Mouse (Mus musculus): ENCODE results near the gene Fam149a. TPM values are rescaled to one million over a fixed set of nuclear protein-coding genes. Genes with fewer than 3 reads are reported as not detected.

Fam149a gene
- polyA plus RNA-seq, 1 experiment from 2014 or later = 13.0 TPM

DNA sequence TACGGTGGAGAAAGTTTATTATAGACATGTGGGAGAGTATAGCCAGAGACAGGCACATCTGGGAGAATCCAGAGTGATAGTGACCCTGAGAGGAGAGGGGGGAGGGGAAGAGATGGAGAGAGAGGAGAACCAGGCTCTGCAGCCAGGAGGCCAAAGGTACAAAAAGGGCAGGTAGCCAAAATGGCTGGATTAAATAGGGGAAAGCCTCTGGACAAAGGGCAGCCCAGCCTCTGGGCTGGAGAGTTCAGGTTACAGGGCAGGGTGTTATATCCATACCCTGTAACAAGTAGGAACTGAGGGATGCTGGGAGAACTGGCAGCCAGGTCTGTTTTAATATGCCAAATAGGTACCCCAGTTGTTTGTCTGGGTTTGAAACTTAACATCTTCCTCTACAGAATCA, 18.9 kb downstream of the Fam149a start:
- 59% methylated on average over 1 of the region's 1 CpGs for WGBS
- H3K36me3 ChIP-seq = no peaks in the 10 kb centered on the region
- H3K4me2 ChIP-seq (replicated peaks) = no peak overlapping the region
- ATAC-seq (ENCODE audit: insufficient number of reproducible peaks, insufficient read depth, low FRiP score, low TSS enrichment) = no peak
- H3K4me1 ChIP-seq = no peaks in the 10 kb centered on the region
- no peak overlapping the region for H3K9ac ChIP-seq
- H3K9me3 ChIP-seq = no peaks in the 10 kb centered on the region
- H3K27ac ChIP-seq = no peak overlapping the region
- H3K27me3 ChIP-seq = no peaks in the 10 kb centered on the region
- H3K4me3 ChIP-seq = no peak overlapping the region

DNA sequence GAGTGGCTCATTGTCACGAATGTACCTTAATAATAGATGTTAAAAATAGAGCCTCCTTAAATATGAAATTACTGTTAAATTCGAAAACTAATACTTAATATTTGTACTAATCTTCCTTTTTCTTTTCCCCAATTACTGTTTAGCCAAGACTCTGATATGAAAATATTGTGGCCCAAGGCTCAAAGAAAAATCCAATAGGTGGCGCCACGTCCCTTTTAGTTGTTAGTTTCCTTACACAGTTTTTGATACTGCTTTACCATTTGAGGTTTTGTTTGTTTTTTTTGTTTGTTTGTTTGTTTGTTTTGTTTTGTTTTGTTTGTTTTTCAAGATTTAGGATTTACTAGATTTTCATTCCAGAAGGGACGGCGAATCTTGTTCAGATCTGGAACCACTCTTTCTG, 19.8 kb downstream of the Fam149a start:
- Histone ChIP-seq H3K4me1 (no peaks in the 10 kb centered on the region), H3K36me3 (no peaks in the 10 kb centered on the region), H3K9me3 (no peaks in the 10 kb centered on the region), H3K4me2 (replicated peaks) (no peak overlapping the region), H3K4me3 (no peak overlapping the region), H3K27me3 (no peaks in the 10 kb centered on the region), H3K27ac (no peak overlapping the region), H3K9ac (no peak overlapping the region)
- ATAC-seq (ENCODE audit: insufficient number of reproducible peaks, insufficient read depth, low FRiP score, low TSS enrichment) = no peak
- WGBS = 64% methylated on average over 6 of the region's 6 CpGs

DNA sequence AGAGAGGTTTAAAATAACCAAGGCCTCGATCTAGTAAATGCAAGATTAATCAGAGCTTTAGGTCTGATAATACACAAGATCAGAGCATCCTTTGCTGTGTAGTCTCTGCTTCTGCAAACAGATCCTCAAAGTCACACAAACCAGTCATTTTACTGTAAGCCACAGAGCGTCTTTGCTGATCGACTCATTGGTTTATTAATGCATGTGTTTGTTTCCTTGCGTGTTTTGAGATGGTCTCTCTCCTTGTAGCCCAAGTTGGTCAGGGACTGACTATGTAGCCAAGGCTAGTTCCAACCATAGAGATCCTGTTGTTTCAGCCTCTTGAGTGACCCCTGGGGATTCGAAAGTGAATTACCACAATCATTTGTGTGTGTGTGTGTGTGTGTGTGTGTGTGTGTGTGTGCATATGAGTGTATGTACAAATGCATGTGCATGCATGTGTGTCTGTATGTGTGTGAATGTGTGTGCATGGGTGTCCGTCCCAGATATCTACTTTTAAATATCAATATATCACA, 22.9 kb downstream of the Fam149a start:
- peak overlapping the region; percentile 91 for H3K4me2 ChIP-seq (replicated peaks)
- ATAC-seq (ENCODE audit: insufficient number of reproducible peaks, insufficient read depth, low FRiP score, low TSS enrichment) = no peak

DNA sequence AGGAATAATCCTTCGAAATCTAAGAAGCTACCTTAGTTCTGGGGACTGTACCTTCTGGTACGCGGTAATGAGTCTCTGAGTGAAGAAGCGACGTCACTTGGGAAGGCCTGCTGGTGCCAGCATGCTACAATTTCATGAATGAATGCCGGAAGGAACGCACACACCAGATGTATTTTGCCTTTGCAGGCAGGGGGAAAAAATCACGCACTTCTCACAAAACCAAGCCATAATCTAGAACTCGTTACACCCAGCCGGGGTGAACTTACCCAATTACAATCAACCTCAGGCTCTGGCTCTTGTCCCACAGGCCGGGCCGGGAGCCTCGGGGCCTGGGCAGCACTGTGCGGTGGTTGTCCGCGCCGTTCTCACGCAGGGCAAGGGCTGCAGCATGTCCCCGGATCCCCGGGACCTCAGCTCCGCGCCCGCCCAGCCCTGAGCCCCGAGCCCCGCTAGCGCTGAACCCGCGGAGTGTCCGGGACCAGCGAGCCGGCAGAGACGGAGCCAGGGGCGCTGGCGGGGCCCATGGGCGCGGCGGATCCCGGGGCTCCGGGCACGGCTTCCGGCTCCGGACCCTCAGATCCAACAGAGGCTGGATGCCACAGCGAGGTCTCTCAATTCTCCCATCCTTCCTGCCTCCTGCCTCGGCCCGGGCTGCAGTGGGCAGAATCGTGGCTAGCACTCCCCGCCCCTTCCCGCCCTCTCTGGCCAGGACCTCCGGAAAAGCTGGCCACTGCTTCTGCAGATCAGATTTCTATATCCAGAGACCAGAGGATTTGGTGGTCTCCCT, 23.8 kb downstream of the Fam149a start:
- Histone ChIP-seq H3K9ac (peak overlapping the region; percentile 84), H3K36me3 (no peaks in the 10 kb centered on the region), H3K27ac (no peak overlapping the region), H3K4me2 (replicated peaks) (peak overlapping the region; percentile 91), H3K27me3 (no peaks in the 10 kb centered on the region), H3K9me3 (no peaks in the 10 kb centered on the region), H3K4me1 (no peaks in the 10 kb centered on the region), H3K4me3 (peak overlapping the region; percentile 65)
- peak; percentile 77 for ATAC-seq (ENCODE audit: insufficient number of reproducible peaks, insufficient read depth, low FRiP score, low TSS enrichment)
- 5% methylated on average over 47 of the region's 49 CpGs for WGBS

More for the DNA sequence above, 22.9 kb downstream of the Fam149a start:
- Histone ChIP-seq H3K27me3 (no peaks in the 10 kb centered on the region), H3K9ac (peak overlapping the region; percentile 84; the same call in 1 of the 2 replicates), H3K36me3 (no peaks in the 10 kb centered on the region), H3K4me1 (no peaks in the 10 kb centered on the region), H3K9me3 (no peaks in the 10 kb centered on the region), H3K4me3 (no peak overlapping the region; the same call in 1 of the 2 replicates), H3K27ac (no peak overlapping the region)
- 85% methylated on average over 6 of the region's 6 CpGs for WGBS

DNA sequence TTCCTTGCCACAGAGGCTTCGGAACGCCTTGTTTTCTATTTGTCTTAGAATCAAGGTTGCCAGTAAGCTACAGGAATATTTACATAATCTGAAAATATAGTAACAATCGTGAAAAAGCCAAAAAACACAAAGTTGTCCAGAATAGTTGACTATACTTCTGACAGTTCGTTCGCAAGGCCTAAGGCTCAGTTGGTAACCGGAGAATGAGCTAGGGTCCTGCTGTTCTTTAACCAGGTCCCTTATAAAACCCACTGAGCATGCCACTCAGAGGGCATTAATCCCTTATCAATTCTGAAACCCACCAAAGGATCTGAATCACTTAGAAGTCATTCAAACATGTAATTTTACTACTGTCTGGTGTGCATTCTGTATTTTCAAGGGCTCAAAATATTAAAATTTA, 26.3 kb downstream of the Fam149a start:
- no peak overlapping the region for H3K4me3 ChIP-seq
- ATAC-seq (ENCODE audit: insufficient number of reproducible peaks, insufficient read depth, low FRiP score, low TSS enrichment) = no peak
- H3K36me3 ChIP-seq = no peaks in the 10 kb centered on the region
- no peak overlapping the region for H3K9ac ChIP-seq
- no peaks in the 10 kb centered on the region for H3K27me3 ChIP-seq
- 87% methylated on average over 6 of the region's 6 CpGs for WGBS
- H3K4me2 ChIP-seq (replicated peaks) = no peak overlapping the region
- H3K27ac ChIP-seq = no peak overlapping the region
- no peaks in the 10 kb centered on the region for H3K4me1 ChIP-seq
- H3K9me3 ChIP-seq = no peaks in the 10 kb centered on the region

DNA sequence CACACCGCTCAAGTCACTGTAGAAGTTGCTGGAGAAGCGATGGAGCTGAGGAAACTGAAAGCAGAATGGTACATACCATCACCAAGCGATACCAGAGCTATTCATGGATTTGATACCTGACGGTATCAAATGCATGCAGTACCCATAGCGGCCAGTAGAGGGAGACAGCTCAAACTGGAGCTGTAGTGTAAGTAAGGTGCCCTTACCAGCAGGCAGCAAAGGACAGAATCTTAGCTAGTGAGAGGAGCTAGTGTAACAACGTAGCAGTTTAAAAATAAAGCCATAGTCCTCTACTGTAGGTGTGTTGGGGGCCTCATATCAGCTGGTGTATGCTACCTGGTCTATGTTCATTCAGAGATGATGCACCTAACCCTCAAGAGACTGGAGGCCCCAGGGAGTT, 37.1 kb downstream of the Fam149a start:
- ATAC-seq (ENCODE audit: insufficient number of reproducible peaks, insufficient read depth, low FRiP score, low TSS enrichment) = no peak

DNA sequence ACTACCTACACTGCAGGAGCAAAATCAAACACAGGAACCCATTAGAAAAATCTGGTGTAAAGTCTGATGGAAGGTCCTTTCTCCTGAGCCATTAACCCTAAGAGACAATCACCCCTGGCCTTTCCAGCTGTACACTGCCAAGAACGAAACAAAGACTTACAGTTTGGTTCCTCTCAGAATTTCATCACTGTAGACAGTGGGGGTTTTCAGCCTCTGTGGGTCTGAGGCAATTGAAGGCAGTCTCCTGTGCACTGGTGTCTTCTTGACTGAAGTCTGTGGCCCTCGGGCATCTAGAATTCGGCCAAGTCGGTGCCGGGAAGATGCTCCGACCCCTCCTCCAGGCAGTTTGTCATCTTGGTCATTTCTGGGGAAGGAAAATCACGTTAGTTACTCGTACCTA, 37.8 kb downstream of the Fam149a start:
- WGBS = 80% methylated on average over 8 of the region's 8 CpGs
- Histone ChIP-seq H3K36me3 (0 out of 2 replicates have a peak, but pooled peaks cover 2% of the 10 kb centered on the region), H3K4me2 (replicated peaks) (no peak overlapping the region), H3K4me1 (no peaks in the 10 kb centered on the region), H3K4me3 (no peak overlapping the region), H3K27me3 (no peaks in the 10 kb centered on the region), H3K9me3 (no peaks in the 10 kb centered on the region), H3K27ac (no peak overlapping the region), H3K9ac (no peak overlapping the region)
- no peak for ATAC-seq (ENCODE audit: insufficient number of reproducible peaks, insufficient read depth, low FRiP score, low TSS enrichment)

More for the DNA sequence above, 37.1 kb downstream of the Fam149a start:
- Histone ChIP-seq H3K4me1 (no peaks in the 10 kb centered on the region), H3K36me3 (0 out of 2 replicates have a peak, but pooled peaks cover 2% of the 10 kb centered on the region), H3K4me3 (no peak overlapping the region), H3K9ac (no peak overlapping the region), H3K9me3 (no peaks in the 10 kb centered on the region), H3K27ac (no peak overlapping the region), H3K4me2 (replicated peaks) (no peak overlapping the region), H3K27me3 (no peaks in the 10 kb centered on the region)
- 17% methylated on average over 6 of the region's 6 CpGs for WGBS

DNA sequence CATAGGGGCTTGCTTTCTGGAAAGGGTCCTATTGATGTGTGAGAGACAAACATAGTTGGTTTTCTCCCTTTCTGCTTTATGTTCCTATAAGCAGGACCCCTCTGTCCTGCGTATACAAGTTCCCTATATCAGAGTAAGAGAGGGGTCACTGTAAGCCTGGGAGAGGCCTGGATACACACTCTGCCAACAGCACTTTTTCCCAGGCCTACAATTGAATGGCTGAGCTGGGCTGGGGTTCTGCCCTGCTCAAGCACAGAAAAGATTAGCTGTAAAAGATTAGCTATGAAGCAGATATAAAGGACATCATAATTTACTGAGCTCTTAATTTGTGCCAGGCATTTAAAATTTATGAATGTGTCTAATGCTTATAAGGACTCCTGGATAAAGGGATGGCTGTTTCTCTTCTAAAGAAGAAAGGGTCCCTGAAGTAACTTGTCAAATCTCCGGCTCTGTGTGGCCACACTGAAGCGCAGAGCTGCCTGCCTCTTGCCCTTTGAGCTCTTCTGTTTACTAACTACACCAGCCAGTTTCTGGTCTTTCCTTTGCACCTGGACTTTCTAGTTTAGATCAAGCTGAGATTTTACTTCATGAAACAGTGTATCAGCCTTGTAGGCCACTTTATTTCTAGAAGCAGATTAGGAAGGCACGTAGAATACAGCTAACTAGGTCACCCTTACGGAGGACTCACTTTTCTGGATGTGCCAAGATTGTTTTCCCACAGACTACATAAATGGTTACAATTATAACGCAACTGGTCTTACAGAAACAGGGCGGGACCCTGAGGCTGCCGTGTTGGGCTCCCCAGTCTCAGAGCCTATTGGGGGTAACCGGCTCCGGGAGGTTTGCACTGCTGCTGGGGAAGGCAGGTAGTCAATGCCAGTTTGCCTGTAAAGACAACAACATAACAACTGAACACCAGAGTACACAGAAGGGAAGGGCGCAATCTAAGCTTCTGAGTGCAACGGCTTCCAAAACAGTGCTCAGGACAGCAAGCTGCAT, 40.2 kb downstream of the Fam149a start:
- Histone ChIP-seq H3K36me3 (0 out of 2 replicates have a peak, but pooled peaks cover 2% of the 10 kb centered on the region), H3K4me2 (replicated peaks) (no peak overlapping the region), H3K9me3 (no peaks in the 10 kb centered on the region), H3K27me3 (no peaks in the 10 kb centered on the region), H3K9ac (no peak overlapping the region), H3K4me1 (no peaks in the 10 kb centered on the region), H3K4me3 (no peak overlapping the region), H3K27ac (no peak overlapping the region)
- ATAC-seq (ENCODE audit: insufficient number of reproducible peaks, insufficient read depth, low FRiP score, low TSS enrichment) = no peak
- whole genome bisulfite sequencing = 88% methylated on average over 12 of the region's 12 CpGs

DNA sequence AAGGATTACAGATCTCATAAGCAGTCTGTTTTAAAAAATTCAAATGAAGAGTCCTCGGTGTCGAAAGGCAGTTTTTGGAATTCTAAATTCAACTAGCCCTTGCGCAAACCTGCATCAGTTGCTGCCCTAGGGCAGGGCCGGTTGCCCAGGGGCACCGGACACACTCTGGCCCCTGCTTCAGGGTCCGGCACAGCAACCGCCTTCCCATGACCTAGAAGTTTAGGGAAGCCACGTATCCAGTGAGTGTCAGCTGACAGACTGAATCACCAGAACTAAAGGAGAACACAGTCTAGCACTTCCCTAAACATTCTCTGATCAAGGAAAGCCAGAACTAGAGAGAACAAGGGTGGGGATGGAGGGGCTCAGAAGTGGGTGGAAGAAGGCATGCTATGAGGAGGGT, 48.6 kb downstream of the Fam149a start:
- H3K4me3 ChIP-seq = peak overlapping the region; percentile 66
- WGBS = 3% methylated on average over 8 of the region's 8 CpGs
- peaks cover 3% of the 10 kb centered on the region; the same call in 1 of the 2 replicates for H3K4me1 ChIP-seq
- H3K9me3 ChIP-seq = no peaks in the 10 kb centered on the region
- H3K4me2 ChIP-seq (replicated peaks) = peak overlapping the region; percentile 85
- peak overlapping the region; percentile 53; the same call in 1 of the 2 replicates for H3K9ac ChIP-seq
- no peak for ATAC-seq (ENCODE audit: insufficient number of reproducible peaks, insufficient read depth, low FRiP score, low TSS enrichment)
- no peaks in the 10 kb centered on the region for H3K36me3 ChIP-seq
- H3K27ac ChIP-seq = no peak overlapping the region
- H3K27me3 ChIP-seq = no peaks in the 10 kb centered on the region

DNA sequence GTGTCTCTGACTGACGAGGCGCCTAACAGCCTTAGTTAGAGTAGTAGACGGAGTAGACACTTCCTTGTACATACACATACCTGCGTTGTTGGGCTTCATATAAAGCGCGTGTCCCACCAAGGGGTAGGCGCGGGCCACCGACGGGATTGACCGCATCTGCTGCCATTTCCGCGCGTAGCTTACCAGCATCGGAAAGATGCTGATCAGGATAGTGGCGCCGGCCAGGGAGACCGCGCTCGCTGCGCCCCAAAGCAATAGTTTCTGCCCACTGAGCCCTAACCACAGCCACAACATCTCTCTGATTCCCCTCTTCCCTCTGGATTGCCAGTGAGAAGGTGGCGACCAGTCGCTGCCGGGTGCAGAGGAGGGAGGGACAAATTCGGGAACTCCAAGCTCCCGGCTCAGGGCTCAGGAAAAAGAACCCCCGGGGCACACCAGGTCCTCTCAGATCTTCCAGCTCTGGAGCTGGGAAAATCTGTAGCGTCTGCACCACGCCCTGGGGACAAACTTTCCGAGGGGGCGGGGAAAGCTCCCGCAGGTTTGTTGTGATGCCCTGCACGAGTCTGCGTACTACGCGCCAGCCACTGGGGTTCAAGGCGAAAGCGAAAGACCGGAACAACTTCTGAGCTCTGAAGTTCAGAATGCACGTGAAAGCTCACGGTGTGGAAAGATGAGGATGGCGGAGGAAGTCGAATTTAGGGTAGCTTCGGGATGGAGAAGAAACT, 49.2 kb downstream of the Fam149a start, which contains the start of gene Cyp4v3:
Gene Cyp4v3, minus strand, starts transcription at position 532 of the 725 bp plus-strand sequence.
- Histone ChIP-seq H3K36me3 (no peaks in the 10 kb centered on the region), H3K27me3 (no peaks in the 10 kb centered on the region), H3K4me3 (peak within 1 kb of the TSS; percentile 66), H3K9me3 (no peaks in the 10 kb centered on the region), H3K27ac (no peak within 1 kb of the TSS), H3K4me1 (peaks cover 3% of the 10 kb centered on the region; the same call in 1 of the 2 replicates), H3K4me2 (replicated peaks) (peak within 1 kb of the TSS; percentile 85), H3K9ac (peak within 1 kb of the TSS; percentile 53)
- ATAC-seq (ENCODE audit: insufficient number of reproducible peaks, insufficient read depth, low FRiP score, low TSS enrichment) = peak; percentile 77; the same call in 1 of the 2 replicates
- WGBS = under 1% methylated on average over 44 of the region's 44 CpGs

DNA sequence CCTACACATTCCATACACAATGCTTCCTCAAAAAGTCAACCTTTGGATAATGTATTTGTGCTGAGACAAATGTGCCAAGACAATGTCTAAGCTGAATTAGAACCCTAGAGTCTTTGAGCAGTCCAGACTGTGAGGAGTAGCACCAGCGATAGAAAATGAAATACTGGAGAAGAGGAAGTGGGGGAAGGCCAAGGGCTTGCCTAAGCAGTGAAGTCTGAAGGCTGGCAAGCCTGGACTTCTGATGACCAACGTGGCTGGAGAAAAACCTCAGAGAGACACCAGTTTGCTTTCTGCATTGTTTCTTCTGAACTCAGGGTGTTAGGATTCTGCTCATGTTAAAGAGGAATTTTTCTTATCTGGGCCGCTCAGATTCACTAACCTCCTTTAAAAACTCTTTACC, 51.2 kb downstream of the Fam149a start:
- WGBS = 74% methylated on average over 3 of the region's 3 CpGs

More for the DNA sequence above, 51.2 kb downstream of the Fam149a start:
- Histone ChIP-seq H3K27ac (no peak overlapping the region), H3K4me3 (no peak overlapping the region), H3K9ac (no peak overlapping the region), H3K9me3 (no peaks in the 10 kb centered on the region), H3K36me3 (no peaks in the 10 kb centered on the region), H3K4me2 (replicated peaks) (no peak overlapping the region), H3K4me1 (peaks cover 3% of the 10 kb centered on the region; the same call in 1 of the 2 replicates), H3K27me3 (no peaks in the 10 kb centered on the region)
- no peak for ATAC-seq (ENCODE audit: insufficient number of reproducible peaks, insufficient read depth, low FRiP score, low TSS enrichment)
